Mouse (Mus musculus) small intestine, adult 2 months (tissue): Measurements from ENCODE around the gene Dab1. TPM values are rescaled to one million over a fixed set of nuclear protein-coding genes. Genes with fewer than 3 reads are reported as not detected.

Experiments used
- H3K27ac ChIP-seq: fragments of 200-500 bp; 2 replicates; pipeline ENCODE4 v1.5.1; 2012; ENCODE audit warnings: low read depth, low read length, control low read depth, inconsistent platforms; ENCODE audit not compliant: insufficient read depth
- H3K27me3 ChIP-seq: fragments of 200-500 bp; 2 replicates; pipeline ENCODE4 v1.6.1; 2012; ENCODE audit warnings: mild to moderate bottlenecking, moderate library complexity, low read length, inconsistent platforms; ENCODE audit not compliant: control insufficient read depth, insufficient read depth
- H3K36me3 ChIP-seq: fragments of 200-500 bp; 2 replicates; pipeline ENCODE4 v1.6.1; 2012; ENCODE audit warnings: mild to moderate bottlenecking, low read length, control low read depth, inconsistent platforms; ENCODE audit not compliant: control insufficient read depth, insufficient read depth
- H3K4me1 ChIP-seq: fragments of 200-500 bp; 2 replicates; pipeline ENCODE4 v1.6.1; 2012; ENCODE audit warnings: low read length, inconsistent platforms, mixed read lengths; ENCODE audit not compliant: control insufficient read depth, insufficient read depth, insufficient read length
- H3K4me3 ChIP-seq: fragments of 200-500 bp; 2 replicates; pipeline ENCODE4 v1.5.1; 2012; ENCODE audit warnings: low read depth, mild to moderate bottlenecking, control low read depth, inconsistent platforms, low read length, moderate library complexity
- CTCF ChIP-seq: fragments of 200-500 bp; IDR thresholded peaks from 2 replicates; pipeline ENCODE4 v1.5.1; 2012; ENCODE audit warnings: low read depth, mild to moderate bottlenecking, control low read depth, inconsistent platforms, low read length, moderate library complexity, mixed read lengths; ENCODE audit not compliant: insufficient replicate concordance, insufficient read length; ENCODE audit errors: extremely low read depth
- POLR2A ChIP-seq: fragments of 200-500 bp; IDR thresholded peaks from 2 replicates; pipeline ENCODE4 v1.6.1; 2012; ENCODE audit warnings: low read depth, mild to moderate bottlenecking, control low read depth, inconsistent platforms, low read length, moderate library complexity
- WGBS: fragments of 180-500 bp; shearing (Covaris S2); methylation state at CpG from one replicate; pipeline ENCODE4 v1.1.7; 2018; 5-methylcytosine and 5-hydroxymethylcytosine counted together
- polyA plus RNA-seq: library from polyadenylated mRNA; depleted of rRNA; stranded (reverse); fragments of >200 nt; gene quantifications from 2 replicates; pipeline ENCODE4 v1.2.3, GENCODE M21; 2012

The Dab1 gene
- polyA plus RNA-seq, 1 experiment = 57.9 TPM

DNA sequence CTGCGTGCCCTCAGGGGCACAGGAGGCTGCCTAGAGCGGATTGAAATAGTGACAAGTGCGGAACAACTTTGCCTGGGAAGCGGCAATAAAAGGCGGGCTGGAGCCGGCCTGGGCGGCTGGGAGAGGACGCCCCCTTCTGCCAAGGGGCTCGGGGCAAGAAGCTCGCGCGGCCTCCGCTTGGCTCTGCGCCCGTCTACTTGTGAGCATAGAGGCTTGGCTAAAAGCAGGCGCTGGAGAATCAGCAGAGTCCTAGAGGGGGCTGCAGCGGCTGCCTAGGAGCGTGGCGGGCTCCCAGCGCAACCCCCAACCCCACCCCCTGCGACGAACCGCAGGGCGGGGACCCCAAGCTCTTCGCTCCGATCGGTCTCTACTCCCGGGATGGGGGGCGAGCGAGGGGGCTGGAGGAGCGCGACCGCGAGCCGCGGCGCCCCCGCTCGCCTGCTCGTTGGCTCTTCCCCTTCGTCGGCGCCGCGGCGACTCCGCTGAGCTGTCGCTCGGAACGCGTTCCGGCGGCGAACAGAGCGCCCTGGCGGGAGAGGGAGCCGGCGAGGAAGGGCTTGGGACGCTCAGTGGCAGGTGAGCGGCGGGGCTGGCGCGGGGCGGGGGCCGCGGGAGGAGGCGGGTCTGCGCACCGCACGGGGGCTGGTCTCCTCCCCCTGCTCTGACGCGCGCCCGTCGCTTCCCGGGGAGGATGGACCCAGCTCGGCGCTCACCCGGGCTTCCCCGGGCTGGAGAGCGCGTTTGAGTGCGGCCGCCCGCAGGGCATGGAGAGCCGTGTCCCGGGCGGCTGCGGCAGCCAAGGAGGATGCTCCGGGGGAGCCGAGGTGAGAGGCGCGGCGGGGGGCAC lies 748.0 kb downstream of the Dab1 start:
- TF ChIP-seq CTCF = no peak
- TF ChIP-seq POLR2A = no peak

DNA sequence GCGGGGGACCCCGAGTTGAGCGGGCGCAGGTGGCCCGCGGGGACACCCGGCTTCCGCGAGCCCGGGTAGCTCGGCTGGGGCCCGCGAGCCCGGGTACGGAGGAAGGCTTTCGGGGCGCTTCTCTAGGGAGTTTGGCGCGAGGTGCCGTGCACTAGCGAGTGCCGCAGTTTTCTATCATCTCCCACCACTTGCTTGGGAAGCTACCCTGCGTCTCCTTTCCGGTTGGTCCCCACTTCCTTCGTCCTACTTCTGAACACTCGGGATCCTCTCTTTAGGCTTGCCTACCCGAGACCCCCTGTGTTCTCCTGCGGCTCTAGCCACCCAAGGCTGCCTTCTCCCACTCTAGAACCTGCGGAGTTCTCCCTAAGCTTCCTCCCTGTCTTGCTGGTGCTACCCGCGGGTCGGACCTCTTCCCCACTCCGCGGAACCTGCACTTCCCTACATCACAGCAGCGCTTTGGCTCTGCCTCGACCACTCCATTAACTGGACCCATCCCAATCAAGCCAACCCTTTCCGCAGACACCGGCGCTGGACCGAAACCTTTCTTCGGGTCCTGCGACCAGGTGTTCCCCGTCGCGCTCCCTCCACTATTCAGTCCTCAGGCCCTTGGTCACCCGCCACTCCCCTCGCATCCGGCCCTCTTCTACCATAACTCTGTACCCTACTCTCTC lies 748.7 kb downstream of the Dab1 start:
- under 1% methylated on average over 48 of the region's 48 CpGs for WGBS
- peak overlapping the region; percentile 68 for H3K4me3 ChIP-seq
- peaks cover 5% of the 10 kb centered on the region for H3K4me1 ChIP-seq
- H3K36me3 ChIP-seq = no peaks in the 10 kb centered on the region
- H3K27me3 ChIP-seq = peaks cover 3% of the 10 kb centered on the region; the same call in 1 of the 2 replicates
- H3K27ac ChIP-seq = no peak overlapping the region
- TF ChIP-seq CTCF = no peak
- no peak for TF ChIP-seq POLR2A

More for the DNA sequence above, 748.0 kb downstream of the Dab1 start:
- Histone ChIP-seq H3K36me3 (no peaks in the 10 kb centered on the region), H3K27me3 (peaks cover 3% of the 10 kb centered on the region; the same call in 1 of the 2 replicates), H3K27ac (no peak overlapping the region), H3K4me1 (peaks cover 5% of the 10 kb centered on the region), H3K4me3 (peak overlapping the region; percentile 68)
- WGBS = 1% methylated on average over 78 of the region's 94 CpGs

DNA sequence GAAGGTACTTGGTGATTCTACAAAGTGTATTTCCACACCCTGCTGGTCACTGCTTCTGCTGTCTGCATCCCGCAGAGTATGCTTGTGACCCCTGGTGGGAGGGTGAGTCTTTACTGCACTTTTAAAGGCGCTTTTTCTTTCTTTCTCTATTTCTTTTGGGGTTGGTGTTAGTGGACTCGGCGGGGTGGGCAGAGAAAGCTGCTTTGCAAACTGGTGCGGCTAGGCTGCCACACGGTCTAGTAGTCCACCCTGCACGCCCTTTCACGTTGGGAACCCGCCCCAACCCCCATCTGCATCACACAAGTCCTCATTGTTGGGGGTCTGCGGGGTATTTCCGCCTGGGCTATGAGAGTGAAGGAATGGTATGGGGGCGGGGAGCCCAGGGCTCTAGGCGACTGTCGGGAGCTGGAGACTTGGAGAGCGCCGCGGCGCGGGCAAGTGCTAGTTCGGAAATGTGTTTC lies 749.4 kb downstream of the Dab1 start:
- peak overlapping the region; percentile 49 for H3K4me3 ChIP-seq
- WGBS = 2% methylated on average over 20 of the region's 20 CpGs
- H3K36me3 ChIP-seq = no peaks in the 10 kb centered on the region
- peaks cover 5% of the 10 kb centered on the region for H3K4me1 ChIP-seq
- no peak for TF ChIP-seq CTCF
- no peak for TF ChIP-seq POLR2A
- H3K27ac ChIP-seq = no peak overlapping the region
- peaks cover 3% of the 10 kb centered on the region; the same call in 1 of the 2 replicates for H3K27me3 ChIP-seq

DNA sequence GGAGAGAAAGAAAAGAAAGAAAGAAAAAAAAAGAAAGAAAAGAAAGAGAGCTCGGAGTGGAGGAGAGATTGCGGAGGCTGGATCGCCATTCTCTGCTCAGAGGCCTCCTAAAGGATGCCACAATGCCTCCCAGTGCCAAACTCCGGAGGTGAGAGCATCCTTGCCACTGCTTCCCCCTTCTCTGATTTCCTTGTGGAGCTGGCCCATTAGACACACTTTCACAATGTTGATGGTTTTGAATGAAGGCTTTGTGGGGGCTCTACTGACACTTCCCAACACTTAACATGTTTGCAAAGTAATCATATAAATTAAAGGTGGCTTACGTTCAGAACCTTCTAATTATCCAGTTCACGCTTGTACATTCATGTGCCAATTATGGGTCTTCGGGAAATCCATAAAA lies 749.9 kb downstream of the Dab1 start:
- Histone ChIP-seq H3K36me3 (no peaks in the 10 kb centered on the region), H3K27me3 (peaks cover 3% of the 10 kb centered on the region; the same call in 1 of the 2 replicates), H3K4me3 (no peak overlapping the region), H3K4me1 (peaks cover 5% of the 10 kb centered on the region), H3K27ac (no peak overlapping the region)
- 27% methylated on average over 7 of the region's 7 CpGs for WGBS
- TF ChIP-seq CTCF = no peak
- no peak for TF ChIP-seq POLR2A

DNA sequence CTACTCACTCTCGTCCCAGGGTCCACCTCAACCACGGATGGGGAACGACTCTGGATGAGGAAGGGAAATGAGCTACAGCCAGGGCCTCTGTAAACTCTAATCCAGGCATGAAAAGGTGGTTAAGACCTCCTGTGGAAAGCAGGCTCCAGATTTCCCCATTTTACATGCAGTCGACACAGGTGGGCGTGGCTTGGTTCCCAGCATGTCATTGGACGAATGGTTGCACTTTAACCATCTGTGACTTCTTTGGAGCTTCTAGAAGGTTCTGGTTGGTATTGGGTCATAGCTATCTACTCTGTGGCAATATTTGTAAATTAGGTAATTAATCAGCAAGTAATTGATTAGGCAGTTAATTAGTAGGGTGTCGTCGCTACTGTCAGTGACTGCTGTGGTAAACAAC lies 752.0 kb downstream of the Dab1 start:
- 69% methylated on average over 8 of the region's 8 CpGs for WGBS

DNA sequence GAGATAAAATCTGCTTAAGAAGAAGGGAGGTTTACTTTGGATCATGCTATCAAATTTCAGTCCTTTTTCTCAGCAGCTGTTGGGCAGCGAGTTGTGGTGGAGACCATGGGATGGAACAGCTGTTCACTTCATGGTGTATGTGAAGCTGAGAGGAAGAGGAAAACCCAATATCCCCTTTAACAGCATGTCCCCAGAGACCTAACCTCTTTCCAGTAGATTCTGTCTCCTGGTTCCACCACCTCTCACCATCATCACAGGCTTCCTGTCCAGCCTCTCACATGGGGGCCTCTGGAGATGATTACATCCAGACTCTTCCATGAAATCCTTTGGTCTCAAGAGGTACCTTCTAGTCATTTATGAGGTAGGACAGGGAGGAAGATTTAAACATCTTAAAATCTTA lies 755.0 kb downstream of the Dab1 start:
- Histone ChIP-seq H3K27me3 (no peaks in the 10 kb centered on the region), H3K36me3 (no peaks in the 10 kb centered on the region), H3K4me3 (no peak overlapping the region), H3K27ac (no peak overlapping the region), H3K4me1 (no peaks in the 10 kb centered on the region)
- 83% methylated on average over 1 of the region's 1 CpGs for WGBS
- TF ChIP-seq POLR2A = no peak
- TF ChIP-seq CTCF = no peak

More for the DNA sequence above, 752.0 kb downstream of the Dab1 start:
- Histone ChIP-seq H3K27me3 (peaks cover 3% of the 10 kb centered on the region; the same call in 1 of the 2 replicates), H3K4me3 (no peak overlapping the region), H3K36me3 (no peaks in the 10 kb centered on the region), H3K4me1 (peaks cover 5% of the 10 kb centered on the region), H3K27ac (no peak overlapping the region)
- TF ChIP-seq CTCF (no peak), POLR2A (no peak)

DNA sequence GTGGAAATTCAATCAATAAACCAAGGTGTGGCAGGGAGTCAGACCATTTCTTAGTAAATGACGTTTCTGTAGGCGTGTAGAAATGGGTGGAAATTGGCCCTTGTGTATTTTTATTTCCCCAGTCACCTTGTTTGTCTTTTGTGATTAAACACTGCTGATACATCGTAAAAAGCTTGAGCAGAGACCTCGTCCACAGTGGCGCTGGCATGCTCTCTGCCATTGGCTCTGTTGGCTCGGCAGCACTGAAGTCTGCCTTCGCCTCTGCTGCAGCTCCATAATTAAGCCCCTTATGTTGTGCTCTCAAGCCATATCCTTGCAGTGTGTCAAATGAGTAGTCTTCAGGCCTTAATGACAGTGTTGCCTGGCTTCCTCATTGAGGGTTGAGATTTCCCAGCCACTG lies 765.5 kb downstream of the Dab1 start:
- H3K27me3 ChIP-seq = no peaks in the 10 kb centered on the region
- peaks cover 3% of the 10 kb centered on the region; the same call in 1 of the 2 replicates for H3K4me1 ChIP-seq
- H3K27ac ChIP-seq = peak overlapping the region; percentile 55
- no peak for TF ChIP-seq POLR2A
- TF ChIP-seq CTCF = no peak
- 23% methylated on average over 7 of the region's 7 CpGs for WGBS
- no peaks in the 10 kb centered on the region for H3K36me3 ChIP-seq
- H3K4me3 ChIP-seq = peak overlapping the region; percentile 10; the same call in 1 of the 2 replicates
